Mouse (Mus musculus): Measurements from ENCODE around the gene F10.

DNA sequence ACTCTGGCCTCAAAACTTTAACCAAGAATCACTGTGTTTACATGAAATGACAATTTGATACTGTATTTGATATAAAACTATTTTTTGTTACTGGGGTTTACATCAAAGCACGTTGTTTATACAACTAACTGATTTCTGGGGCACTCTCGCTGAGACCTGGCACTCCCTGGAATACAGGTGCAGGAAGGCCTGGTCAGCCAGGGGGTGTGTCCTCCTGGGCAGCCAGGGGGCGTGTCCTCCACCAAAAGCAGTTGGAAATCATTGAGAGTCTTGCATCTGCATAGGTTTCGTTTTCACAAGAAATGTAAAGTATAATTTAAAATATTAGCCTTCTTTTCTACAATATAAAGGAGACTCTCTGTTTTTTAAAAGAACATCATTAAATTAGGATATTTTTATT lies 17.5 kb upstream of the F10 start:
- TF ChIP-seq POLR2A (IDR thresholded peaks at IDR 0.05; ENCODE audit: low read depth, low read length) (no peak), MAZ (IDR thresholded peaks at IDR 0.05; ENCODE audit: low read depth, low read length) (no peak)
